In genomic region chr2:131206778-131207177, GRCm38 (mm10) we compare ENCODE assay signal across 8 mouse cellular contexts. TPM values are rescaled to one million over a fixed set of nuclear protein-coding genes. Genes with fewer than 3 reads are reported as not detected.
DNase-seq lines count a peak whose midpoint lies in the region; ATAC-seq and TF ChIP-seq lines count a peak whose summit lies in the region.

Gene Ap5s1 (plus strand): TSS chr2:131207078.

- TF ChIP-seq CTCF in thymus, adult 2 months (IDR thresholded peaks at IDR 0.05; ENCODE audit: borderline replicate concordance, control insufficient read depth, extremely low read depth, insufficient read depth, low read length, poor library complexity), result no peak

- ATAC-seq in forebrain, embryonic 11.5 days (replicated peaks; ENCODE audit: low FRiP score), result no peak
- ATAC-seq in liver, embryonic 11.5 days (replicated peaks; ENCODE audit: low FRiP score), result no peak

- DNase-seq in thymus, adult 2 months, result no peak
- DNase-seq in thymus, adult 18-20 months, result no peak
- DNase-seq in forebrain, embryonic 11.5 days (ENCODE audit: low spot score), result no peak
- no peak for DNase-seq in hindbrain, embryonic 10.5 days (ENCODE audit: low spot score)
- no peak for DNase-seq in liver, embryonic 11.5 days (ENCODE audit: low spot score)
- DNase-seq in T-cell, adult 2 months (ENCODE audit: low spot score), result no peak
- no peak for DNase-seq in right cerebral cortex, adult 18-20 months
- DNase-seq in cerebellum, adult 18-20 months, result no peak

- H3K4me3 ChIP-seq in thymus, adult 2 months (ENCODE audit: control insufficient read depth, insufficient read depth, low read length), result no peak within 1 kb of the TSS
- H3K4me3 ChIP-seq in forebrain, embryonic 11.5 days (ENCODE audit: low read depth, low read length), result no peak within 1 kb of the TSS
- no peak within 1 kb of the TSS for H3K4me3 ChIP-seq in hindbrain, embryonic 10.5 days
- H3K4me3 ChIP-seq in liver, embryonic 11.5 days (ENCODE audit: low read depth, low read length), result no peak within 1 kb of the TSS

- 93% methylated on average over 4 of the region's 4 CpGs for WGBS in thymus, adult 2 months
- WGBS in forebrain, embryonic 11.5 days, result 86% methylated on average over 4 of the region's 4 CpGs
- 85% methylated on average over 4 of the region's 4 CpGs for WGBS in hindbrain, embryonic 10.5 days
- 69% methylated on average over 4 of the region's 4 CpGs for WGBS in liver, embryonic 11.5 days

- peaks cover 16% of the 10 kb centered on the region for H3K4me1 ChIP-seq in thymus, adult 2 months (replicated peaks; ENCODE audit: control insufficient read depth, insufficient read depth, low read length)
- peaks cover 5% of the 10 kb centered on the region for H3K4me1 ChIP-seq in forebrain, embryonic 11.5 days (replicated peaks; ENCODE audit: control insufficient read depth, insufficient read depth, low read length)
- peaks cover 26% of the 10 kb centered on the region for H3K4me1 ChIP-seq in hindbrain, embryonic 10.5 days (replicated peaks)
- H3K4me1 ChIP-seq in liver, embryonic 11.5 days (replicated peaks; ENCODE audit: control insufficient read depth, insufficient read depth, low read length), result peaks cover 52% of the 10 kb centered on the region

- H3K27me3 ChIP-seq in thymus, adult 2 months (ENCODE audit: control insufficient read depth, insufficient read depth, low read length), result no peaks in the 10 kb centered on the region
- H3K27me3 ChIP-seq in forebrain, embryonic 11.5 days (ENCODE audit: control insufficient read depth, insufficient read depth, low read length), result no peaks in the 10 kb centered on the region
- no peaks in the 10 kb centered on the region for H3K27me3 ChIP-seq in hindbrain, embryonic 10.5 days (ENCODE audit: insufficient read depth, poor library complexity, severe bottlenecking)
- H3K27me3 ChIP-seq in liver, embryonic 11.5 days (replicated peaks; ENCODE audit: control insufficient read depth, insufficient read depth, low read length), result no peaks in the 10 kb centered on the region

- no peak for TF ChIP-seq POLR2A in thymus, adult 2 months (IDR thresholded peaks at IDR 0.05; ENCODE audit: control insufficient read depth, extremely low read depth, insufficient read depth, low read length, poor library complexity)

- H3K9me3 ChIP-seq in forebrain, embryonic 11.5 days (ENCODE audit: control insufficient read depth, low read length), result no peaks in the 10 kb centered on the region
- H3K9me3 ChIP-seq in hindbrain, embryonic 10.5 days, result no peaks in the 10 kb centered on the region
- H3K9me3 ChIP-seq in liver, embryonic 11.5 days (ENCODE audit: control insufficient read depth, low read length), result no peaks in the 10 kb centered on the region

- H3K27ac ChIP-seq in thymus, adult 2 months (ENCODE audit: control insufficient read depth, insufficient read depth, low read length), result no peak within 1 kb of the TSS
- no peak within 1 kb of the TSS for H3K27ac ChIP-seq in forebrain, embryonic 11.5 days (ENCODE audit: low read depth, low read length)
- peak within 1 kb of the TSS; percentile 41; the same call in 1 of the 2 replicates for H3K27ac ChIP-seq in hindbrain, embryonic 10.5 days
- peak within 1 kb of the TSS; percentile 81 for H3K27ac ChIP-seq in liver, embryonic 11.5 days (ENCODE audit: low read depth, low read length)

- no peak within 1 kb of the TSS for H3K9ac ChIP-seq in forebrain, embryonic 11.5 days (ENCODE audit: low read length)
- peak within 1 kb of the TSS; percentile 51 for H3K9ac ChIP-seq in liver, embryonic 11.5 days (ENCODE audit: low read depth, low read length)

- H3K4me2 ChIP-seq in forebrain, embryonic 11.5 days (ENCODE audit: low read depth, low read length, severe bottlenecking), result no peak within 1 kb of the TSS
- peak within 1 kb of the TSS; percentile 55 for H3K4me2 ChIP-seq in liver, embryonic 11.5 days

- no peaks in the 10 kb centered on the region for H3K36me3 ChIP-seq in thymus, adult 2 months (ENCODE audit: control insufficient read depth, insufficient read depth, low read length)
- H3K36me3 ChIP-seq in forebrain, embryonic 11.5 days (ENCODE audit: control insufficient read depth, insufficient read depth, low read length), result no peaks in the 10 kb centered on the region
- peaks cover 9% of the 10 kb centered on the region for H3K36me3 ChIP-seq in hindbrain, embryonic 10.5 days
- H3K36me3 ChIP-seq in liver, embryonic 11.5 days (ENCODE audit: control insufficient read depth, insufficient read depth, low read length), result no peaks in the 10 kb centered on the region

RNA-seq across cellular contexts. Expression of gene Ap5s1, which starts in this region (rescaled TPM):
- polyA plus RNA-seq in thymus, adult 2 months (2012; rRNA removed), result 45.7 and 52.7 TPM in 2 replicates
- 30.6 and 31.4 TPM in 2 replicates for polyA plus RNA-seq in forebrain, embryonic 11.5 days (2014; fragmentation: Nextera tagmentation; extraction: Ambion mirVana)
- polyA plus RNA-seq in hindbrain, embryonic 10.5 days (2016; fragmentation: Nextera tagmentation; extraction: Ambion mirVana), result 27.2 and 32.7 TPM in 2 replicates
- polyA plus RNA-seq in liver, embryonic 11.5 days (2014; fragmentation: Nextera tagmentation; extraction: Ambion mirVana), result 18.1 and 19.2 TPM in 2 replicates

Comparison
In these comparisons a context has a peak if more than half of its experiments do, and no peak if none do; other contexts are left out.
1. H3K27ac ChIP-seq: peak in hindbrain, embryonic 10.5 days (single experiment) and liver, embryonic 11.5 days (single experiment); none in thymus, adult 2 months (single experiment) and forebrain, embryonic 11.5 days (single experiment).